Mouse (Mus musculus) adrenal gland, adult 18-20 months (tissue): ENCODE data around the gene Ell. TPM values are rescaled to one million over a fixed set of nuclear protein-coding genes. Genes with fewer than 3 reads are reported as not detected.

Experiments
- DNase-seq, 2 experiments: peaks; one replicate each; pipeline ENCODE4 v3.0.0; 2021 to 2022; ENCODE audit warnings: low spot score in 2 of 2
- long read RNA-seq, 2 experiments: library from polyadenylated mRNA; stranded (forward); transcript quantifications; one replicate each; pipeline ENCODE4 v2.0.0; 2021
- total RNA-seq, 2 experiments: library from RNA; stranded (reverse); gene quantifications; 1 replicate in 1 of 2; 2 replicates in 1 of 2; pipeline ENCODE4 v1.2.3; 2021

Gene Ell
- total RNA-seq, result 10 to 100 TPM; 23.1 to 26.6 TPM
- long read RNA-seq, experiment 1, transcript Ell-201 (12 exons, 3,072 nt), result major isoform, 24 of 36 reads
- long read RNA-seq, experiment 1, partial matches to known transcripts, result 4 of 36 reads
- long read RNA-seq, experiment 1, other reads (novel, unspliced or antisense), result 8 of 36 reads
- long read RNA-seq, experiment 2, transcript Ell-201 (12 exons, 3,072 nt), result major isoform, 5 of 16 reads
- long read RNA-seq, experiment 2, partial matches to known transcripts, result 6 of 16 reads
- long read RNA-seq, experiment 2, other reads (novel, unspliced or antisense), result 5 of 16 reads

DNA sequence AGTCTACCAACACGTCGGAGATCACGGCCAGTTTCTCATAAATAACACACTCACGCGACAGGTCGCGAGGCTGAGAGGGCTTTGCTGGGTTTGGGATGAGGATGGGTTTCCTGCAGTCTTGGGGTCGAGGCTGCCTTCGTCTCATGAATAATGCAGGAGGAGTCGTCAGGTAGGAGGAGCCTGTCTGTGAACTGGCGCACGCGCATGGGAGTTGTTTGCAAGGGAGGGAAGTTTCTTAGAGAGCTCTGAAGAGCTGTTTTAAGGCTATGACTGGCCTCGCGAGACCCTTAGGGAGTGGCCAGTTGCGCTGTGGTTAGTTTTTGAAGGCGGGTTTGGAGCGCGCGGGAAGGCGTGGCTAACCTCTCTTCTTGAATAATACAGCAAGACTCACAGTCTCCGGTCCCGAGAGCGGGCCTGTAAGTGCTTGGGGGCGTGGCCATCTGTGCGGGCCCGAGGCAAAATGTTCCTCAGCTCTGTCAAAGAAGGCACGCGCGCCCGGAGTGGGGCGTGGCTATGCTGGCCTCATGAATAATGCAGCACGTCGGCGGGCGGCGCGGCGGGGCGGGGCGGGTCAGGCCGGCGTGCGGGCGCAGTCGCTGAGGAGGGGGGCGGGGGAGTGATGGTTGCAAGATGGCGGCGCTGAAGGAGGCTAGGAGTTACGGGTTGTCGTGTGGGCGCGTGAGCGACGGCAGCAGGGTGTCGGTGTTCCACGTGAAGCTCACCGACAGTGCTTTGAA, at the start of gene Ell:
Gene Ell (plus strand): TSS at position 381 of the 737 bp plus-strand sequence.
- peak; percentile 99 for DNase-seq

DNA sequence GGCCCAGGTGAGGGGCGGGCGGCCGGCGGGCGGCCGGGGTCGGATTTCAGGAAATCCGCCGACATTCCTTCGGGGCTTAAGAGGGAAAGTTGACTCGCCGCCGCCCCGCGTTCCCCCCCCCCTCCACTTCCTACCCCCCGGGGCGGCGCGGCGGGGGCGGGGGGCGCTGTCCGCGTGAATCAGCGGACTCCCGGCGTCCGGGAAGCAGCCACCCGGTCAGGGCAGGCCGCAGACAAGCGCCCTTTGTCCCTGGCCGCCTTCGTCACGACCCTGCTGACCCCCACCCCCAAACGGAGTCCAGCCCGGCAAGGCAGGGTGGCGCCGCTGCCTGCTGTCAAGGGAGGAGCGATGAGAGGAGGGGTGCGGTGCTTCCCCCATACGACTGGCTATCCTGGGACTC, 49.7 kb upstream of the Ell start:
- DNase-seq, result no peak

DNA sequence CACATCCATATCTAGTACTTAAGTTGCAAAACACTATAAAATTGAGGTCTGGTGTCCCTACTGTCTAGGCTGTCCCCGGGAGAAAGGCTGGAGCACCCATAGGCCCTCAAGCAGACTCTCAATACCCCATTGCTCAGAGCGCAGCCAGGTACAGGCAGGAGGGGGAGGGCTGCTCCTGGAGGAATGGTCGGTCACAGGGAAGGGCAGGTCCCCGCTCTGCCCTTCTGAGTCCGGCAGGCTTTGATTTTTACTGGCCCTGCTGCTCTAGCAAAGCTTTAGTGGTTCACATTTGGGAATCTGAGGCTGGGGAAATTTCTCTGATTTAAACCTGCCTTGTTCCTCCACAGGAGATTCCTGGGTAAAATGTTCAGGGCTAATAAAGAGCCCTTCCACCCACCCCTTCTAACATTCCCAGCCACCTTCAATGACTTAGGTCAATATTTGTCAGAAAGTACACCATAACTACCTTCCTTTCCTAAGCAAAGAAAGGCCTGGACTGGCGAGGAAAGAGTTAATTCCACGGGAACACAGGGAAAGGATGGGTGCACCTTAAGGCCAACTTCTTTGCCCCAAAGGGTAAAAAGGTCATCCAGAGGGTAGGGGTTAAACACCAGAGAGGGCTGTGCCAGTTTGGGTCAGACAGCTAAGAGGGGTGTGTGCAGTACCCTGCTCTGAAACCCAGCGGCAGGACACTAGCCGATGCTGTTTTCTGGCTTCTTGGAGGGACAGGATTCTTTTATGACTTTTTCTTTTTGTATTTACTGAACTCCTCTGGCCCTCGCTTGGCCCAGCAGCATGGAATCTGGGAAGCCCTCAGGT, 49.0 kb upstream of the Ell start:
- no peak for DNase-seq

DNA sequence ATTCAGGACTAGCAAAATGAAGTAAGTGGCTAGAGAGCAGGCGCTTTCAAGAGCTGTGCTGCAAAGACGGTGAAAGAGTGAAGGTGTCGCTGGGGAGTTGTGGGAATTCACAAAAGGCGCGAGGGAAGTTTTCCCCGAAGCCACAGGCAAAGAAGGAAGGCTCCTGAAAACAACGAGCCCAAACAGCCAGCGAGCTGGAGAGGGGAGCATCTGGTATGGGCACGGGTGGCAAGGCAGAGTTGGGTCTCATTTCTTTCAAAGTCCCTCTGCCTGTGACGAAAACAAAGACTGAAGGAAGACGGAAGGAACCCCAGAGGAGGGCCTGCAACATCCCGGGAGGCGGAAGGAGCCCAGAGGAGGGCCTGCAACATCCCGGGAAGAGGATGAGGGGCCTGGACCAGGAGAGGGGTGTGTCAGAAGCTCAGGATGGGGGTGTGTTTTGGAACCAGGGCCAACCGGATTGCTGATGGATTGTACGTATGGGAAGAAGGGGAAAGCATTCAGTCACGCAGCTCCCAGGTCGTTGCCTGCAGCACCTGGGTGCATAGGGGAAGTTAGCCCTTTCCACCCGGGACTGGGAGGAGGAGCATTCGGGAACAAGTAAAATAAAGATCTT, 48.3 kb upstream of the Ell start:
- DNase-seq, result no peak

DNA sequence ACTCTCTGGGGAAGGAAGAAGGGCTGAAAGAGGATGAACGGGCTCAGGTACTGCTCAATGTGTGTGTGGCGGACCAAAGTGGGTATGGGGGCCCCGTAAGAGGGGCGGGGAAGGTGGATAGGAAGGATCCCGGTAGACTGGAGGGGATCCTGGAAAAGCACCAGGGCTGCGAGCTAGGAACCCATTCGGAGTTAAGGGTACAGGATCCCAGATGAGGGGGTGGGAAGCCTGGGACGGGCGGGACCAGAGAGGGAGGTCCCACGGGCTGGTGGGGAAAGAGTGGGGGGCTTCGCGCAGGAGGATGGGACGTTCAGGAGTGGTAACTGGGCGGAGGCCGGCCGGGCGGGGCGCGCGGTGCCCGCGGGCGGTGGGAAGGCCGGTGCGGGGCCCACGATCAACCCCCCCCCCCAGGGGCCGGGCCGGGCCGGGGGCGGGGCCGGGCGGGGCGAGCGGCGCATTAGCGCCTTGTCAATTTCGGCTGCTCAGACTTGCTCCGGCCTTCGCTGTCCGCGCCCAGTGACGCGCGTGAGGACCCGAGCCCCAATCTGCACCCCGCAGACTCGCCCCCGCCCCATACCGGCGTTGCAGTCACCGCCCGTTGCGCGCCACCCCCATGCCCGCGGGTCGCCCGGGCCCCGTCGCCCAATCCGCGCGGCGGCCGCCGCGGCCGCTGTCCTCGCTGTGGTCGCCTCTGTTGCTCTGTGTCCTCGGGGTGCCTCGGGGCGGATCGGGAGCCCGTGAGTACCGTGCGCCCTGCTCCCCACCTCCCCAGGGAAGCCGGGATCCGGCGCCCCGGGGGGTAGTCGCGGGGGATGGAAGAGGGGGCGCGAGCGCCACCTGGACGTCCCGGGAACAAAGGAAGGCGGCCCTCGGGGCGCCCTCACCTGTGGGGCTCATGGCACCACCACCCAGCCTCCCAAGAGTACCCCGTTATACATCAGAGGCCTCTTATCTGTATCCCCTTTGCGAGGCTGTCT, 46.3 kb upstream of the Ell start, which contains the start of gene Crlf1:
Gene Crlf1 (plus strand): TSS at position 495 of the 977 bp plus-strand sequence.
- no peak for DNase-seq

DNA sequence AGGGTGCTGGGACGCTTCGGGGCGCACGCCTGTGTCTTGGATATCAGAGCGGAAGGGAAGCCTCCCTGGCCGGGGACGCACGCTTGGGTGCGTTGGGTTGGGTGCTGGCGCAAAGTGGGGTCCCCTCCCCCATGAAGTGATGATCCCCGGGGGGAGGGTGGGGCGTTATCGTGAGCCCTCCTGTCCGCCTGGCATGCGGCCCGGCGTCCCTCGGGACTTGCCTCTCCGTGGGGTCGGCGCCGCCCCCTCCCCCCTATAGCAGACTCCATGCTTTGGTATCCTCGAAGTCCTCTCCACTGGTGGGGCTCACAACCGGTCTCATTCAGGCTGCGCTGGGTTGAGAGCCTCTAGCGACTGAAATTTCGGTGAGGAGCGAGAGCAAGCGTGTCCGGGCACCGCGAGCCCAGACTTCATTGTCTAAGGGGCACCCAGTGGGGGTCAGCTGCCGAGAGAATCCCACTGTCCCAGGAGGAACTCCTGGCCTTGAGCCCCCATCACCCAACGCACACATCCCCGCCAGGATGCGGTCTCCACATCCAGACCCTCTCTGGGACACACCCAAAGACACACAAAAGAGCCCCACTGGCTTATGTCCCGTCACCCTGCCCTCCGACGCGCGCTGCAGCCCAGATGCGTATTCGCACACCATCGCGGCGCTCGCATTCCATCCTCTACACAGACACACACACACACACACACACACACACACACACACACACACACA, 45.4 kb upstream of the Ell start:
- no peak for DNase-seq

DNA sequence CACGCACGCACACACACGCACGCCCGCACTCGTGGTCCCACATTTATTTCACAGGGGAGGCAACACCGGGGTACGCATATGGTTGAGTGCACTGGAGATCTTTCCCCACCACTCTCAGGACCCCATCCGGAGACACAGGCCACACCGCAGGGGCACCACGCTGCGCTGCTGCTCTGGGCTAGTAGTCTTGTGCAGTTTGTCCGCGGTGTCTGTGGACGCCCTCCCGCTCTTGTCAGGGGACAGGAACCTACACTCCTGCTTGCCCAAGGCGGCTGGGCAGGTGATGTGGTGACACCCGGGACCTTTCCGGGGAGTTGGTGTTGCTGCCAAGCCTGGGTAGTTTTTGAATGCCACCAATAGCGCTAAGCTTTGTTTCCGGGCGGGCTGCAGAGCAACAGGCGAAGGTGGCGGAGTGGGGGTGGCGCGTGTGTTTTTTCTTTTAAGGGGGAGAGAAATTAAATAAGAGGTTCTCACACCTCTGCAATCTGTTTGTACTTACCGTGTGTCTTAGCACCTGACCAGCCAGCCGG, 44.8 kb upstream of the Ell start:
- DNase-seq, result no peak

DNA sequence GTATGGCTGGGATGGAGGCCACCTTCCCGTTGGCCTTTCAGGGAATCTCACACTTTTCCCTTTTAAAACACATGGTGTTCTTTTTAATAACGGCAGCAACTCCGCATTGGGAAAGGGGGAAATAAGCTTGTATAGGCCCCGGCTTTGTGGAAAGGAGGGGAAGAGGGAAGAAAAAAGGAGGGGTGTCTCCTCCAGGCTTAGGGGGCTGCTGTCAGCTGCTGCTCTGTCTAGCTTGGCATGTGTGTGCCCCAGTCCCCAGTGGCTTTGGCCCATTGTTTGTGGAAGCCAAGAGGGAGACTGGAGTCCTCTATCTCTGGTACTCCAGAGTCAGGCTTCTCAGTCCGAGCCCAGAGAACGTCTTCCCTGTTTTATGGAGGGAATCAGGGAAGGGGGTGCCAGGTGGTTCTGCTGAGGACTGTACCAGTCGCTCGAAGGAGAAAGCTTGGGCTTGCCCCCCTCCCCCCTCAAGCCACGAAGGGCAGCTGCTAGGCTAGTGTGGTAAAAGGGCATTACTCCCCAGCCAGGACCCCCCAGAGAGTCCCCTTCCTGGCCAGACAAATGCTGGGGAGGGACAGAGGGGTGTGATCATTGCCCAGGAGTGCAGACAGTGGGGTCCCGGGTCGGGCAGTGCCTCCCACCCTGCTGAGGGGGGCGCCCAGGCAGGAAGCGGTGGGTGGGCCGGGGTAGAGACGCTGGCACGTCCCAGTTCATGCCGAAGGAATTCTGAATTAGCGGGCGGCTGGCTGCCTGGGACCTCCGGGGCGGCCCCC, 44.1 kb upstream of the Ell start:
- no peak for DNase-seq

DNA sequence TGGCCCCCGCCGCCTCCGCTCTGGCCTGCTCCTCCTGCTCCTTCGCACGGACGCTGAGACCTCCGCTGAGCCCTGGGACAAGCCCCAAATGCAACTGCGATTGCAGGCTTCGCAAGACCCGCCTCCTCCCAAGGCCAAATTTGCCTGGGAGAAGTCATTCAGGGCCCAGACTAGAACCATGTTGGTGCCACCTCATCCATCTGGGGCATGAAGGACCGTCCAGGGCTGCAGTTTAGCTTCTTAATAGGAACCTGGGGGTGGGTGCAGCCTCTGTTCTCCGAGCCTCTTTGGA, 43.5 kb upstream of the Ell start:
- no peak for DNase-seq

DNA sequence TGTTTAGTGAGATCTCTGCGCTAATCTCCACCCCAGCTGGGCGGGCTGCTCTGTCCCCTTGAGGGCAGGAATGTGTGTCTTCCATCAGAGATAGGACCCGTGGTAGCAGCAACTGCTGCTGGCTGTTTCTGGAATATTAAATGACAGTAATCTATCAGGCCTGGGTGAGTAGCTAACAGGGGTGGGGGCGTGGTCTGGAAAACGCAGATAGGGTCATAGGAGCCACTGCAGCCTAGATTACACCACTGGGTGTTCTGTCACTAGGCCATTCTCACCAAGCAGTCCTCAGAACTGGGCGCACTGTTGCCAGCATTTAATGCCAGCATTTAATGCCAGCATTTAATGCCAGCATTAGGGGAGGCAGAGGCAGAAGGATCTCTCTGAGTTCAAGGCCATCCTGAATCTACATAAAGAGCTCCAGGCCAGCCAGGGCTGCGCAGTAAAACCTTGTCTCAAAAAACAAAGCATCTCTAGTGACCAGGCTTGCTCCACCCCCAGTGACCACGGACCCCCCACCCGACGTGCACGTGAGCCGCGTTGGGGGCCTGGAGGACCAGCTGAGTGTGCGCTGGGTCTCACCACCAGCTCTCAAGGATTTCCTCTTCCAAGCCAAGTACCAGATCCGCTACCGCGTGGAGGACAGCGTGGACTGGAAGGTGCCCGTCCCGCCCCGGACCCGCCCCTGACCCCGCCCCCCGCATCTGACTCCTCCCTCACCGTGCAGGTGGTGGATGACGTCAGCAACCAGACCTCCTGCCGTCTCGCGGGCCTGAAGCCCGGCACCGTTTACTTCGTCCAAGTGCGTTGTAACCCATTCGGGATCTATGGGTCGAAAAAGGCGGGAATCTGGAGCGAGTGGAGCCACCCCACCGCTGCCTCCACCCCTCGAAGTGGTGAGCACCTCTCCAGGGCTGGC, 38.6 kb upstream of the Ell start:
- no peak for DNase-seq

DNA sequence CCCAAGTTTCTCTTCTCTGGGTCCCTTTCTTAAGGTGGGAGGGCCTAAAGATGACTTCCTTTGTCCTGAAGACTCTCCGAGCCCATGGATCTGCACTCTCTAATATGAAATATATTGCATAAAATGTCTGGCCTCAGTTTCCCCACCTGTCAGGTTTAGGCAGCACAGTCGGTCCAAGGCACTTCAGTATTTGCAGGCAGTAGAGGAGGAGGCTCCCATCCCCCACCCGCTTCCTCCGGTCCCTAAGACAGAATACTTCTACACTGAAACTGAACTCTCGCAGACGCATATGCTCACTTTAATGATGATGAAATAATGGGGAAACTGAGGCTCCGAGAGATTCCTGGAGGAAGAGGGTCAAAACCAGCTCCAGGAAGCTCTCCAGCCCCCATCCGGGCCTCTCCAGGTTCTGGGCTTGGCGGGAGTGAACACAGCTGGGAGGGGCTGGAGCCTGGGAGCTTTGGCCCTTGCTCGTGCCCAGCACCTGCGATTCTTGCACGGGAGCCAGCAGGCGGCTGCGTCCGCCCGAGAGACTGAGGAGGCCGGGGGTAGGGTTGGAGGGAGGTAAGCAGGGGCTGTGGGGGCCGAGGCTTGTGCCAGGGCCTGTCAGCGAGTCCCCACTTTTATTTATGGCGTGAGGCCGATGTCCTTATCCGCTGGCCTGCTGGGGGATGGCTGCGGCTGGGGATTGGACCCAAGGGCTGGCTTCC, 37.3 kb upstream of the Ell start:
- DNase-seq, result no peak

DNA sequence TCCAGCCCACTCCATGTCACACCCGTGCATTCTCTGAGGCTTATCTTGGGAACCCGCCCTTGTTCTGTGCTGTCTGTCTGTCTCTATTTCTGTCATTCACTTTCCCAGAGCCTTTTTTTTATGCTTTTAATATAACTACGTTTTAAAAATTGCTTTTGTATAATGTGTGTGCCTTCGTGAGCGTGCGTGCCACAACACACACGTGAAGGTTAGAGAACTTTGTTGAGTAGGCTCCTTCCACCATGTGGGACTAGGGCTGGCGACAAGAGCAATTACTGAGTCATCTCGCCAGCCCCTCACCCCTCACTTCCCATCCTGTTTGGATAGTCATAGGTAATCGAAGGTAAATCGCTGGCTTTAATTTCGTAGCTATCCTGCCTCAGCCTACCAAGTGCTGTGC, 36.7 kb upstream of the Ell start:
- DNase-seq, result no peak

DNA sequence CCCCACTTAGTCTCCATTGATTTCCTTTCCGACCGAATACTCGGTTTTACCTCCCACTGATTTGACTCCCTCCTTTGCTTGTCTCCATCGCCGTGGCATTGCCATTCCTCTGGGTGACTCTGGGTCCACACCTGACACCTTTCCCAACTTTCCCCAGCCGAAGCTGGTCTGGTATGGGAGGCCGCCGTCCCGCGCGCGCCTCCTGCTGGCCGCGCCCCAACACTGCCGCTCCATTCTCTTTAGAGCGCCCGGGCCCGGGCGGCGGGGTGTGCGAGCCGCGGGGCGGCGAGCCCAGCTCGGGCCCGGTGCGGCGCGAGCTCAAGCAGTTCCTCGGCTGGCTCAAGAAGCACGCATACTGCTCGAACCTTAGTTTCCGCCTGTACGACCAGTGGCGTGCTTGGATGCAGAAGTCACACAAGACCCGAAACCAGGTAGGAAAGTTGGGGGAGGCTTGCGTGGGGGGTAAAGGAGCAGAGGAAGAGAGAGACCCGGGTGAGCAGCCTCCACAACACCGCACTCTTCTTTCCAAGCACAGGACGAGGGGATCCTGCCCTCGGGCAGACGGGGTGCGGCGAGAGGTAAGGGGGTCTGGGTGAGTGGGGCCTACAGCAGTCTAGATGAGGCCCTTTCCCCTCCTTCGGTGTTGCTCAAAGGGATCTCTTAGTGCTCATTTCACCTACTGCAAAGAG, 36.1 kb upstream of the Ell start:
- peak; percentile 62 to 66 for DNase-seq

DNA sequence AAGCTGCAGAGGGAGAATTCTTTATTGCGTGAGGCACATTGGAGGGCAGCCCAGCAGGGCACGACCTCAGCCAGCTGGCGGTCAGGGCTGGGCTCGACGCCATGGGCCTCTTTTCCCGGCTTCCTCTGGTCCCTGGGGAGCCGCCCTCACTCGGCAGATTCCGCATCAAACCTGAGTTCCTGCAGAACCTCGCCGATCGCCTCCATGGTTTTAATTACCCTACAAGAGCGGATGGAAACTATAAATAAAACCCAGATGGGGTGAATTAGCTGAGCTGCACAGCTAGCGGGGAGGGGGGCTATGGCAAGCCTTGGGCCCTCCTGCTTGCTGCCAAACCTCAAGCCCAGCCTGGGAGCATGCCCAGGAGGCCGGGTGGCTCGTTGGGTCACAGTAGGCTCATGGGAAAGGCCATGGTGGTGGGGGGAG, 35.0 kb upstream of the Ell start:
- DNase-seq, result peak in 1 of 2 experiments; percentile 65

DNA sequence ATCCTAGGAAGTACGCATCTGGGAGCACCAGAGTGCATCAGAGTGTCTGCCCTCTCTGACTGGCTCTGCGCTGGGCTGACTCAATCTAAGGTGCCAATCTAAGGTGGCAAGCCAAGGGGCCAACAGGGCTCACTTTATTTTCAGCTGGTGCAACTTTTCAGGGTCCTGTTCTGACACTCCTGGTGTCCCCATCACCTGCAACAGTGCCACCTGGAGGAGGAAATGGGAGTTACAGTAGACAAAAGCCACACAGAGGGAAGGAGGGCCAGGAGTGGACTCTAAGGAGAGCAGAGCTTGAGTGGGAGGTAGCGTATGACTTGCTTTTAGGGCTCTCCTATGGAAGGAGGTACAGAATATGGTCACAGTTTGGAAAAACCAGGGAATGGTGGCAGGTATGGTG, 34.4 kb upstream of the Ell start:
- DNase-seq, result peak; percentile 79 to 80

DNA sequence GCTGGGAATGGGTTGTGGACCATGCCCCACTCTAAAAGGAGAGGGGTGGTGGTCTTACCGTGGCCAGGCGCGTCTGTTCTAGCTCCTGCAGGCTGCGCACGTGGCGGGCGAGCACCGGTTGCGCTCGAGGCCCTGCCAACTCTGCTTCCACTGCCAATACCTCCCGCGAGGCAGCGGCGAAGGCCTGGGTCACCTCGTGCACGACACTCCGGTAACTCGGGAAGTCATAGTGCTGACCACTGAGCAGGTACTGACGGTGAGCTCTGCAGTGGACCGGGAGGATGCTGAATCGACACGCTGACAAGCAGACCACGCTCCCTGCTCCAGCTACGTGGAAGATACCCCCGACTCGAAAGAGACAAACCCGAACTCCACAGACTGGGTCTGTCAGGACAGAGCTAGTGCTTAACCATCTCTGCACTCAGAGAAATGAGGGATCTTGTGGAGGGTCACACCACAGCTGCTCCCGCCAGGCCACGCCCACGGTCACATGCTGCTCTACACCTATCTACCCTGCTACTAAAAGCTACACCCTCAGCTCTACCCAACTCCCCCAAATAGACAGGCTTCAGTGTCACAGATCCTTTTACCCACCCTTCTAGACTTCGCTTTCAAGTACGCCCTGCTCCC, 33.4 kb upstream of the Ell start:
- DNase-seq, result no peak
